Mouse (Mus musculus): ENCODE results near the gene Rad9a. TPM values are rescaled to one million over a fixed set of nuclear protein-coding genes. Genes with fewer than 3 reads are reported as not detected.
A peak's percentile ranks its signal among the peaks of the same experiment; 100 is the strongest.

Gene Rad9a
- total and polyA plus RNA-seq, 2 experiments from 2014 or later = 9.5 to 12.3 TPM

GRCm38 (mm10) chr19:4196548-4196947 lies 4.9 kb downstream of the Rad9a start:
- no peak overlapping the region for H3K27ac ChIP-seq (ENCODE audit: low read depth)

GRCm38 (mm10) chr19:4196048-4196447 lies 5.4 kb downstream of the Rad9a start:
- Histone ChIP-seq H3K27me3 (ENCODE audit: control insufficient read depth, insufficient read depth, low read length) (no peaks in the 10 kb centered on the region), H3K9me3 (replicated peaks; ENCODE audit: control insufficient read depth, low read length) (no peaks in the 10 kb centered on the region), H3K27ac (ENCODE audit: low read depth) (no peak overlapping the region), H3K4me3 (ENCODE audit: low read depth, low read length) (no peak overlapping the region), H3K9ac (replicated peaks; ENCODE audit: low read depth, low read length) (no peak overlapping the region), H3K4me2 (ENCODE audit: low read depth, low read length) (no peak overlapping the region), H3K36me3 (replicated peaks; ENCODE audit: control insufficient read depth, insufficient read depth, low read length) (peaks cover 65% of the 10 kb centered on the region), H3K4me1 (ENCODE audit: control insufficient read depth, insufficient read depth) (peaks cover 23% of the 10 kb centered on the region)
- ATAC-seq (ENCODE audit: insufficient read depth, low read depth) = no peak
- no peak for TF ChIP-seq CTCF (IDR thresholded peaks at IDR 0.05; ENCODE audit: low read depth)
- no peak for DNase-seq (ENCODE audit: low spot score)
- WGBS = 46% methylated on average over 2 of the region's 2 CpGs

More at GRCm38 (mm10) chr19:4196548-4196947, 4.9 kb downstream of the Rad9a start:
- Histone ChIP-seq H3K36me3 (replicated peaks; ENCODE audit: control insufficient read depth, insufficient read depth, low read length) (peaks cover 65% of the 10 kb centered on the region), H3K4me1 (ENCODE audit: control insufficient read depth, insufficient read depth) (peaks cover 20% of the 10 kb centered on the region), H3K4me3 (ENCODE audit: low read depth, low read length) (no peak overlapping the region), H3K4me2 (ENCODE audit: low read depth, low read length) (no peak overlapping the region), H3K9ac (replicated peaks; ENCODE audit: low read depth, low read length) (no peak overlapping the region), H3K9me3 (replicated peaks; ENCODE audit: control insufficient read depth, low read length) (no peaks in the 10 kb centered on the region), H3K27me3 (ENCODE audit: control insufficient read depth, insufficient read depth, low read length) (no peaks in the 10 kb centered on the region)
- DNase-seq (ENCODE audit: low spot score) (no peak), ATAC-seq (ENCODE audit: insufficient read depth, low read depth) (no peak)
- WGBS = 29% methylated on average over 5 of the region's 5 CpGs
- TF ChIP-seq CTCF (IDR thresholded peaks at IDR 0.05; ENCODE audit: low read depth) = no peak
- no peak for TF ChIP-seq EP300 (IDR thresholded peaks at IDR 0.05; ENCODE audit: low read depth)

GRCm38 (mm10) chr19:4194776-4195650 lies 6.4 kb downstream of the Rad9a start:
- TF ChIP-seq EP300 (IDR thresholded peaks at IDR 0.05; ENCODE audit: low read depth) (no peak), CTCF (IDR thresholded peaks at IDR 0.05; ENCODE audit: low read depth) (no peak)
- Histone ChIP-seq H3K27me3 (ENCODE audit: control insufficient read depth, insufficient read depth, low read length) (no peaks in the 10 kb centered on the region), H3K4me3 (ENCODE audit: low read depth, low read length) (no peak overlapping the region), H3K36me3 (replicated peaks; ENCODE audit: control insufficient read depth, insufficient read depth, low read length) (peaks cover 62% of the 10 kb centered on the region), H3K4me1 (ENCODE audit: control insufficient read depth, insufficient read depth) (peaks cover 15% of the 10 kb centered on the region), H3K4me2 (ENCODE audit: low read depth, low read length) (no peak overlapping the region), H3K9ac (replicated peaks; ENCODE audit: low read depth, low read length) (no peak overlapping the region), H3K9me3 (replicated peaks; ENCODE audit: control insufficient read depth, low read length) (no peaks in the 10 kb centered on the region), H3K27ac (ENCODE audit: low read depth) (no peak overlapping the region)
- no peak for ATAC-seq (ENCODE audit: insufficient read depth, low read depth)
- 73% methylated on average over 12 of the region's 12 CpGs for WGBS
- DNase-seq (ENCODE audit: low spot score) = no peak

DNA sequence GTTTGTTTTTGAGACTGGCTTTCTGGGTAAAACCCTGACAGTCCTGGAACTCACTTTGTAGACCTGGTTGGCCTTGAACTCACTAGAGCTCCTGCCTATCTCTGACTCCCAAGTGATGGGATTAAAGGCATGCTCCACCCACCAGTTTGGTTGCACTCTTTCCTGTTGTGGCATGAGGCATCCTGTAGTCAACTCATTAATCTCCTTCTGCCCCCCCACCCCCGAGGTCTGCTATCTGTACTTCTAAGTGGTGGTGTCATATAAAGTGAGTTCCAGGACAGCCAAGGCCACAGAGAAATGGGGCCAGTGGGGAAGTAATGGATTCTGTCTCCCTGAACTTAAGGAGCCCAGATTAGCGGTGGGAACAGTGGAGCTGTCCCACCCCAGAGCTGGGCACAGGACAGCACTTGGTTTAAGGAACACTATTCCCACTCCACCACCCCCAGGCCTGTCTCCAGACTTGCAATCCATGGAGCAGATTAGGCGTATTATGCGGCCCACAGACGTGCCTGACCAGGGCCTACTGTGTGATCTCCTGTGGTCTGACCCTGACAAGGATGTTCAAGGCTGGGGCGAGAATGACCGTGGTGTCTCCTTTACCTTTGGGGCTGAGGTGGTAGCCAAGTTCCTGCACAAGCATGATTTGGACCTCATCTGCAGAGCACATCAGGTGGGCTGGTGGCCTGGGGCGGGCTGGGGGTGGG lies 7.3 kb downstream of the Rad9a start:
- H3K27ac ChIP-seq (ENCODE audit: low read depth) = no peak overlapping the region
- H3K4me1 ChIP-seq (ENCODE audit: control insufficient read depth, insufficient read depth) = peaks cover 15% of the 10 kb centered on the region
- no peak for TF ChIP-seq CTCF (IDR thresholded peaks at IDR 0.05; ENCODE audit: low read depth)
- H3K36me3 ChIP-seq (replicated peaks; ENCODE audit: control insufficient read depth, insufficient read depth, low read length) = peaks cover 53% of the 10 kb centered on the region
- no peaks in the 10 kb centered on the region for H3K9me3 ChIP-seq (replicated peaks; ENCODE audit: control insufficient read depth, low read length)
- H3K27me3 ChIP-seq (ENCODE audit: control insufficient read depth, insufficient read depth, low read length) = no peaks in the 10 kb centered on the region
- no peak for ATAC-seq (ENCODE audit: insufficient read depth, low read depth)
- H3K4me2 ChIP-seq (ENCODE audit: low read depth, low read length) = no peak overlapping the region
- no peak overlapping the region for H3K9ac ChIP-seq (replicated peaks; ENCODE audit: low read depth, low read length)
- no peak for DNase-seq (ENCODE audit: low spot score)
- WGBS = 74% methylated on average over 8 of the region's 8 CpGs
- no peak overlapping the region for H3K4me3 ChIP-seq (ENCODE audit: low read depth, low read length)

DNA sequence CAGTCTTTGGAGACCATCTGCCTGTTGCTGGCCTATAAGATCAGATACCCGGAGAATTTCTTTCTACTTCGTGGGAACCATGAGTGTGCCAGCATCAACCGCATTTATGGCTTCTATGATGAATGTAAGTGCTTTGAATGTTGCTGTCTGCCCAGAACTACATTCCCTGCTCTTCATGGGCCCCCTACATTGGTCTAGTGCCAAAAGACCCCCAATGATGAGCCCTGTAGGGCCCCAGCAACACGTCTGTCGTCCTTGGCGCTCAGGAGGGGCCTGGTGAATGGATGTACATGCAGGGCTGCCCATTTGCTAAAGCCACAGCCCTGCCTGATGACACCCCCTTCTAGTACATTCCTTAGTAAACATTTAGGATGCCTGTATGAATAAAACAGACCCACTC lies 8.3 kb downstream of the Rad9a start:
- H3K4me1 ChIP-seq (ENCODE audit: control insufficient read depth, insufficient read depth) = peaks cover 15% of the 10 kb centered on the region
- 49% methylated on average over 6 of the region's 6 CpGs for WGBS
- DNase-seq (ENCODE audit: low spot score) (no peak), ATAC-seq (ENCODE audit: insufficient read depth, low read depth) (no peak)
- H3K27me3 ChIP-seq (ENCODE audit: control insufficient read depth, insufficient read depth, low read length) = no peaks in the 10 kb centered on the region
- H3K4me2 ChIP-seq (ENCODE audit: low read depth, low read length) = peak overlapping the region; percentile 86
- H3K9me3 ChIP-seq (replicated peaks; ENCODE audit: control insufficient read depth, low read length) = no peaks in the 10 kb centered on the region
- H3K36me3 ChIP-seq (replicated peaks; ENCODE audit: control insufficient read depth, insufficient read depth, low read length) = peaks cover 47% of the 10 kb centered on the region
- peak overlapping the region; percentile 92 for H3K9ac ChIP-seq (replicated peaks; ENCODE audit: low read depth, low read length)
- H3K27ac ChIP-seq (ENCODE audit: low read depth) = peak overlapping the region; percentile 93
- TF ChIP-seq EP300 (IDR thresholded peaks at IDR 0.05; ENCODE audit: low read depth) (no peak), CTCF (IDR thresholded peaks at IDR 0.05; ENCODE audit: low read depth) (no peak)
- H3K4me3 ChIP-seq (ENCODE audit: low read depth, low read length) = peak overlapping the region; percentile 91
